Mouse (Mus musculus) adrenal gland, adult 18-20 months (tissue): Measurements from ENCODE around the gene Acot7. TPM values are rescaled to one million over a fixed set of nuclear protein-coding genes. Genes with fewer than 3 reads are reported as not detected.

Experiments
- DNase-seq, 2 experiments: peaks; one replicate each; pipeline ENCODE4 v3.0.0; 2021 to 2022; ENCODE audit warnings: low spot score in 2 of 2
- long read RNA-seq, 2 experiments: library from polyadenylated mRNA; stranded (forward); transcript quantifications; one replicate each; pipeline ENCODE4 v2.0.0; 2021
- total RNA-seq, 2 experiments: library from RNA; stranded (reverse); gene quantifications; 1 replicate in 1 of 2; 2 replicates in 1 of 2; pipeline ENCODE4 v1.2.3; 2021

The Acot7 gene
- total RNA-seq = 10 to 100 TPM; 45.7 to 54.0 TPM
- long read RNA-seq, experiment 1, transcript Acot7-202 (9 exons, 1,457 nt) = major isoform, 41 of 49 reads
- long read RNA-seq, experiment 1, partial matches to known transcripts = 0 of 49 reads
- long read RNA-seq, experiment 1, other reads (novel, unspliced or antisense) = 4 of 49 reads
- long read RNA-seq, experiment 2, transcript Acot7-202 (9 exons, 1,457 nt) = major isoform, 73 of 87 reads
- long read RNA-seq, experiment 2, partial matches to known transcripts = 8 of 87 reads
- long read RNA-seq, experiment 2, other reads (novel, unspliced or antisense) = 2 of 87 reads

DNA sequence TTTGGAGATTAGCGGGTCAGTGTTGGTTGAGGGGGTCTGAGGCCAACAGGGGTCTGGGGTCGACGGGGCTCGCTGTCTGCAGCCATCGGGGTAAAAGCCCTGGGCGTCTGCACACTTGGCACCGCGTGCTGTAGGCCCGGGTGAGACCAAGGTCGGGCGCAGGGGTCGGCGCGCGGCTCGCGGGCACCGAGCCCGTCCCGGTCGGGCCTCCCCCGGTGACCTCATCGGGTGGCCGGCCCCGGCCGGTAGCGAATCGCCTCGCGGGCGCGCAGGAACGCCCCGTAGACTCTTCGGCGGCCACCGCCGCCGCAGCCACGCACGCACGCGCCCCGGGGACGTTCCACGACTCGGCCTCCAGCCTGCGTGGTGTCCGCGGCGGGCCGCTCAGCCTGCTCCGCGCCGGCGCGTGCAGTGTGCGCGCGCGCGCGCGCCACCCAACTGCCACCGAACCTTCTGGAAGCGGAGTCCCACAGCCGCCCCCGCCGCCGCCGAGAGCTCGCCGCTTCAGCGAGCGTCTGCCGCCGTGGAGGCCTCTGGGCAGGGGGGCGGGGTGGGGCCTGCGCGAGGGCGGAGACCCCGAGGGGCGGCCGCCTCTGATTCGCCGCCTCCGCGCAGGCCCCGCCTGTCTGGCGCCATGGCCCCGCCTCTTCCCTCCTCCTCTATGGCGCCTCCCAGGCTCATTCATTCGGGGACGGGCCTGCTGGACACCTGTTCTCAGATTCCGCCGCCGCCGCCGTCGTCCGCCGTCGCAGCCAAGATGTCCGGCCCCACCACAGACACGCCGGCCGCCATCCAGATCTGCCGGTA lies at the start of gene Acot7:
Acot7 (plus strand) TSS at position 598 of the 807 bp plus-strand sequence.
- DNase-seq = peak; percentile 88 to 90

DNA sequence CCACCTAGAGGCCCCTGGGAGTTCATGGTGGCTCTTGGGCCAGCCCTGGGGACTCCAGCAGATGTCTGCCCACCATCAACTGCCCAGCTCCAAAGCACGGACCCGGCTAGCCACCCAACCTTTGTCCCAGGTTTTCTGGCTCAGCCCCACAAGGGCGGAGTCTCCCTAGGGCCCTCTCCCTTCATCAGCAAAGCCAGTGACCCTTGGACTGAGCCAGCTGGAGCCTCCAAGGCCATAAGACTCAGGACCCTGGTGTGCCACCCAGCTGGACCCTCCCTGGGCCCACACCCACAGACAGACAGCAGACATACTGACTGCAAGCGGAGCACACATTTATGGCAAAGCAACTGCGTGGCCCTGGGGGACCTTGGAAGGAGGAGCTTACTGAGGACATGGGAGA lies 49.1 kb upstream of the Acot7 start:
- DNase-seq = no peak

DNA sequence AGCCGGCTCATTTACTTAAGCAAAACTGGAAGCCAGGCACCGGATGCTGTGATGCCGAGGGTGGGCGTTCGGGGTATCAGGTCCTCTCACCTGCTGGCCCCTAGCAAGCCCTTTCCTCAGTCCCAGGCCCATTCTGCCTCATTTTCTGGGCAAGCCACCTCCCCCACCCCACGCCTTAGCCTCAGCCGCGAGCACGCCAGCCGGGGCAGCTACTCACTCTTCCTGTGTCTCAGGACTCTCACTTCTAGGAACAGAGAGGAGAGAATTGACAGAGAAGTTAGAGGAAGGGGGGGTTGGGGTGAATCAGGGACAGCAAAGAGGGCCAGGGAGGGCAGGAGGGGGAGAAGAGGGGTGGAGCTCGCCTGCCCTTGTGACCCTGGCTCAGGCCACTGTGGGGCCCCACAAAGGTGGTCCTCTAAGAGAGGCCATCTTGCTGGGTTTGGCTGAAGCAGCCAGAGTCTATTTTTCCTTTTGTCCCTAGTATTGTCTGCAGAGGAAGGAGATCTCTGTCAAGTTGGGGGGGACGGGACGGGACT lies 48.5 kb upstream of the Acot7 start:
- DNase-seq = no peak

DNA sequence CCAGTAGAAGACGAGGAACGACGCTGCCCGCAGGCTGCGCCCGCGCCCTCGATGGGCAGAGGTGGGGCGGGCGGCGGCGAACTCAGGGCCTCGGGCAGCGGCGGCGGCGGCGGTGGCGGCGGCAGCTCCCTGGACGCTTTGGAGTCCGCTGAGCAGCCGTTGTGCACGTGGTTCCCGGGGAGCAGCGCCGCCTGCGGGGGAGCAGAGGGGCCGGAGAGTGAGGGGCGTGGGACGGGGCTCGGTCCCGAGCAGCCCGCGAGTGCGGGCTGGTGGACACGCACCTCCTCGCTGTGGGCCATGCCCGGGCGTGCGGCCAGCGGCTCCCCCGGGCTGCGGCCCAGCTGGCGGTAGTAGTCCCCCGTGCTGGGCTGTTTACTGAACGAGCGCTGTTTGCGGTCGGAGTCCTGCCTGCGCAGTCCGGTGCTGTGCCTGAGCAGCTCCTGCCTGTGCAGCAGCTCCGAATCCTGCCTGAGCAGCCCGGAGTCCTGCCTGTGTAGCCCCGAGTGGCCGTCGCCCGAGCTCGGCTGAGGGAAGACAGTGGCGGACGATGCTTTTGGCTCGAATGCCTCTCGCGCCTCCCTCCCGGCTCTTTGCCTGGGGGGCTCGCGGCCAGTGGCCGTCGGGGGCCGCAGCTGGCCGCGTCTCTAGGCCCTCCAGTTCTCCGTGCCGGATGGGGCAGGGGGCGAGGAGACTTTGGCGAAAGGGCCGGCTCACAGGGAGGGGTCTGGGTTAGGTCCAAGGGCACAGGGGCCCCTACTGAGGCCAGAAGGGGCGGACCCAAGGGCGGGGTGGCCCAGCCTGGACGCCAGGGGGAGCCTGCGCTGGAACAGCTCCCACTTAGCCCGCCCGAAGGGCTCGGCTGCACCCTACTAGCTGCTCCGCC lies 46.9 kb upstream of the Acot7 start:
- DNase-seq = peak; percentile 49

DNA sequence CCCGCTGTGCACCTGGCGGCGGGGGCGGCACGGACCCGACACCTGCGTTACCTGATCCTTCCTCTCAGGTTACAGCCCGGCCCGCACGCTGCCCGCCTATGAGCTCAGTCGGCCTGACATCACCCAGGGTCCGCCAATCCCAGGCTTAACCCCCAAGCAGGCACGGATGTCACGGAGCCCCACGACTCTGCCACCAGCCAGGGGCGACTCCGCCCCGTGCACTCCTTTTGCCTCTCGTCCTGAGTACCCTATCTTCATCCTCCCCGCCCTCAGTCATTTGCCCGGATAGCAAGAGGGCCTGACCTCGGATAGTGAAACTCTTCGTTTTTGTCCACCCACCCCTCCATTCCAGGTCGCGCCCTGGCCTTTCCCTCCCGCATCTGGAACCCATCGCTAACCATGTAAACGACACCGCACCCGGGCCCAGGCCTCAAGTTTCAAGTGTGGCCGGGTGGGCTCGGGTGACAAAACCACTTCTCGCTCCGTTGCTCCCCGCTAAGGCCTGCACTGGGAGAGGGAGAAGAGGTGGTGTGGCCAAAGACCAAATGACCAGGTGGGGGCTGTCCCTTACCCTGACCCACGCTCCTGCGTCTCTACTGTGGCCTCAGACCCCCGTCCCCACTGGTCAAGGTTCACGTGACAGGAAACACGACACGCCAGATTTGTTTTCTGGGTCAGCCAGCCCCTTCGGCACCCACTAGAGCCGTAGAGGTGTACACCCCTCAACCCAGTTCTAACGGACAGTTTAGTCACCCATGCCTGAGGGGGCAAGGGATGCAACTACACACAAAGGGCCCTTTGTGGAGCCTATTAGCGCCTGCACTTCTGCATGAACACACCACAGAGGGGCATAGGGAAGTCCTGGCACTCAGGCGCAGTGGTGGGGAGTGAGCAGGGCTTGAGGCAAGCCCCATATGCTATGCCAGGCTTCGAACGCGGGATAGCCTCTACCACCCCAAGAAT lies 45.8 kb upstream of the Acot7 start:
- DNase-seq = no peak

DNA sequence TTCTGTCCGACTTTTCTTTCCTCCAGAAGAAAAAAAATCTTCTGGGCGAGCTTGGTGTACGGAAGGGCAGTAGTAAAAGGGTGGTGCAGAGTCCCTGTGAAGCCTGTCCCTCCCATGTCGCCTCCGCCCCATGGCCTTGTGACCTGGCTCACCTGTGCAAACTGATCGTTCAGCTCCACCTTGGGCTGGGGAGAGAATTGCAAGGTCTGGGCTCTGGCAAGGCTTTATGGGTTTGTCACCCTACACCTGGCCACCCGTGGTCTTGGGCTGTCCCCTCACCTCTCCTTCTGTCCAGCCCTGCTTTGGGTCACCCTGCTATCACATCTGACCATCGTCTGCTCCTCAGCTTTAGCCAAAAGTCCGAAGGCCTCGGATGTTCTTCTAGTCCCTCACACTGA lies 45.2 kb upstream of the Acot7 start:
- DNase-seq = no peak

DNA sequence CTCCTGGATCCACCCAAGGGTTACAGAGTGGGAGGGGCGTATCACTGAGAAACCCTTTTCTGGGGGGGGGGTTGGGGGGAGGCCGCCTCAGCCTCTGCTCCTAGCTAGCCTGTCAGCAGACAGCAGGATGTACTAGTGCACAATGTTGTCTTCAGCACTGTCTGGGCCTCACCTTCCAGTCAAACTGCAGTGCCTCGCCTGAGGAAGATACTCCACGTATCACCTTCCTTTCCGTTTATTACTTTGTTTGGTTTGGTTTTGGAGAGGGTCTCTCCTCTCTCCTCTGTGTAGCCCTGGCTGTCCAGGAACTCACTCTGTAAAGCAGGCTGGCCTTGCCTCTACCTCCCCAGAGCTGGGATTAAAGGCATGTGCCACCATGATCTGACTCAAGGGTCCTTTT lies 44.7 kb upstream of the Acot7 start:
- no peak for DNase-seq

DNA sequence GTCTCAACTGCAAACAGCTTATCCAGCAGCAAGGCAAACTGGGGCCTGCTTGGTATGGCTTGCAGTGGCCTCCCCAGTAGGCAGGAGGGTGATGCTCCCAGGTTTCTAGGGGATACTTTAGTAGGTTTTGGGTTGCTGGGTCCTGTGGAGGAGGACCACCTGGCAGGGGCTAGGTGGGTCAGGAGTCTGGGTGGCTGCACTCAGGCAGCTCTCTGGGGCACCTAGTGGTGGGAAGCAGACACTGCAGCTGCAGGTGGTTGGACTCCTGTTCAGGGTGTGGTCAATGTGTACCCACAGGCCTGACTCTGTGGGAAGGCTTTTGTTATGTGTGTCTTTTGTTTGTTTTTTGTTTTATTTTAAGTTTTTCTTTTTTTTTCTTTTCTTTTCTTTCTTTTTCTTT lies 43.4 kb upstream of the Acot7 start:
- DNase-seq = peak in 1 of 2 experiments; percentile 36

DNA sequence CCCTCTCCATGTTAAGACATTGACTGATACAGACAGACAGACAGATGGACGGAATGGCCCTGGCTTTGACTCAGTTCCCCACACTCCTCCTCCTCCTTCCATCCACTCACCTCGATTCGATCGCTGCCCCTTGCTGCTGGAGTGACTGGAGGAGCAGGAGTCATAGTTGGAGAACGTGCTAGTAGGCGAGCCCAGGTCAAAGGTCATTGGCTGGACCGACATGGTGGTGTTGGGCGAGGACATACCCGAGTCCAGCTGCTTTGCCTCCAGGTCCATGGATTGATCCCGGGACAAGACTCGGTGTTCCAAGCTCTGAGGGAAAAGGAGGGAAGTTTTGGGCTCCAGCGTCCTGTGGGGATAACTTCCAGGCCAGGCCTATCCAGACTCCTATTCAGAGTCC lies 42.6 kb upstream of the Acot7 start:
- no peak for DNase-seq

DNA sequence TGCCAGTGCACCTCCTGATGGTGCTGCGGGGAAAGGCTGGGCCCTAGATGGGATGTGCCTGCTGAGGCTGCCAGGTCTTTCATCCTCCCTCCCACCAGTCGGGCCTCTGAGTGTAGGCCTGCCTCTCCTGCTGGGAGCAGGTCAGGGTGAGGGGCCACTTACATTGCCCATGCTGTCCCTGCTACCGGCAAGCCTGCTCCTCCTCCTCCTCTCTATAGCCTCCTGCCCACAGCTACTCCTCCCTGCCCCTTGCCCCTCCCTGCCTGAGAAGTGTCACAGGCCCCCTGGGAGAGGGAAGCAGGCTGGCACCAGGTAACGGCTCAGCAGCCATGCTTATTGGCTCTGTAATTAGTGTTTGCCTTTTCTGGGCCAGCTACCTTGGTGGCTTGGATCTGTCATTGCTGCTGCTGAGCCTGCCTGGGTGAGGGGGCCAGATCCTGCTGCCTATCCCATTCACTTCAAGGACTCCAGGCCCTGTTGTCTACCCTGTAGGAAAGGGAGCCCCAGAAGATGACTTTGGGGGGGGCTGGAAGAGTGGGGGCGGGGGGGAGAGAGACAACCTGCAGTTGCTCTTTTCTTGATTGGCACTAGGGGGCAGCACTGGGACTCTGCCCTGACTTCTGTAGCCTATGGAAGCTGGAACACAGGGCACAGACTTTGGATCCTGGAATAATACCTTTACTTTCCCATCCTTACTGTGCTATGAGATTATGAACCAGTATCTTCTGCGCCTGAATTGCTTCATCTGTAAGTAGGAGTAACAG lies 41.6 kb upstream of the Acot7 start:
- DNase-seq = no peak

DNA sequence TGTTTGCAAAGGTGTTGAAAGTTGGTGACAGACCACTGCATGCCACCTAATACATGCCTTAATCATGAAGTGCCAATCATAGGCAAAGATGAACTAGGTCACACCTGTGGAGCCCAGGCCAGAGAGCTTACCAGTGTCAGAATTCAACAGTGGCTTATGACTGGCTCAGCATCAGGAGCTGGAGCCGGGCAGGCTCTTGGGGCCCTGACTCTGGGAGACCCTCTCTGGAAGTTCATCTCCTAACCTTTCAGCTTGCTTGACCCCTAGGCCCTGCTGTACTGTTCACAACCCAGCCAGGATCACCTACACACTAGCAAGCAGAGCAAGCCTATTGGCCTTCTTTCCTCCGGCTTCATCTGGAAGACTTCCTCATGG lies 41.1 kb upstream of the Acot7 start:
- DNase-seq = no peak

DNA sequence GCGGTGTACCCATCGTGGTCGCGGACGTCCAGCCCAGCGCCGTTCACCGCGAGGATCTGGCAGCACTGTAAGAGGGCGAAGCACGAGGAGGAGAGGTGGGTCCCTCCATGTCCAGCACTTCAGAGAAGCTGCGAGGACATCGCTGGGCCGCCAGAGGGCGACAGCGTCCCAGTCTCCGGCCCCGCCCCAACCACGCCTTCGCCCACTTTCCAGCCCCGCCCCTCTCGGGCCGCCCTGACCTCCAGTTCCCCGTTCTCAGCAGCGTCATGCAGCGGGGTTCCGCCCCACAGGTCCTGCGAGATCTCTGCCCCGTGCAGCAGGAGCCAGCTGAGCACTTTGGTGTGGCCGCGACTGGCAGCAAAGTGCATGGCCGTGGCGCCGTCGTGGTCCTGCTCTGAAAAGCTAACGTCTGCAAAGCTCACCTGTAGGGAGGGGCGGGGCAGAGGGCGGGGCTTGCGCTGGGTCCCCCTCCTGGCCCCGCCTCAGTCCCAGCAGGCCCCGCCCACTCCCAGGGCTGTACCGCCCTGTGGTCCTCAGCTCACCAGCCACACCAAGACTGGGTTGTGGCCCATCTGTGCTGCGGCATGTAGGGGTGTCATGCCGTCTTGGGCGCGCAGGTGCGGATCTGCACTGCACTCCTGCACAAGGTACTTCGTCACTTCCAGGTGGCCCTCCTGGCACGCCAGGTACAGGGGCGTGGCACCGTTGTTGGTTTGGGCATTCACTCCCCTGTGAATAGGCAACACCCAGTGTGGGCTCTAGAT lies 39.3 kb upstream of the Acot7 start:
- peak; percentile 88 to 91 for DNase-seq

DNA sequence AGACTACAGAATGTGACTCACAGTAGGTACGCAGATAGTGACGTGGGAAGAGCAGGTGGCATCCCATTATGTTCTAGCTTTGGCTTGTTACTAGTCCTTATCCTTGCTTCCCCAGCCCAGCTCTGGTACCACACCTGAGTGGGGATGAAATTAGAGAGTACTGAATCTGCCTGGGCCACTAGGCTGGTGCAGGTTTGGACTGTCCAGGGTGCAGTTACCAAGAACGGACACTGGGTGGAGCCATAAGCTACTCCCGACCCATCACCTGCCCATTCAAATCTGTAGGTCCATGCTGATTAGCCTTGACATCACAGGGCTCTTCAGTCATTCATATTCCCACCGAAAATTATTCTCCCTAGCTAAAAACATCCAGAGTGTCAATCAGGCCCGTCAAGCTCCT lies 37.5 kb upstream of the Acot7 start:
- peak in 1 of 2 experiments; percentile 42 for DNase-seq

DNA sequence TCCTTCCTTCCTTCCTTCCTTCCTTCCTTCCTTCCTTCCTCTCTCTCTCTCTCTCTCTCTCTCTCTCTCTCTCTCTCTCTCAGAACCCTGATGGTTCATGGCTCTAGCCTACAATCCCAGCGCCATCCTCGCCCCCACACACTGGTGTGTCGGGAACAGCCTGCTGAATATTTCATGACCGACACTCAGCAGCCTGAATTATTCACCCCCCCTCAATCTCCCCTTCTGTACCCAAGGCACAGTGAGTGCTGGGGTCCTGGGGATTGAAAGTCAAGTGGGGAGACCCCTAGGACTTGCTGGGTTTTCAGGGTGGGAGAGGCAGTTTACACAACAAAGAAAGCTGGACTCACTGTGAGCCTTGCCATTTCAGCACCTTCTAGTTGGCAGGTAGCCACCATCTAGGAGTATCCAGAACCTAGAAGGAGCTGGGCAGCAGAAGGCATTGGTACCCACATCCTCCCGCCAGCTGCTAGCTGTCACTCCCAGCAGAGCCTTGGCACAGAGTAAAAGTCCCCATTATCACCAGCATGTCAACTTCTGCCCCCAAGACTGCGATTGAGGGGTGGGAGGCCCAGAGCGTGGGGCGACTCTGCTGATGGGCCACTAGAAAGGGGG lies 36.3 kb upstream of the Acot7 start:
- DNase-seq = no peak

DNA sequence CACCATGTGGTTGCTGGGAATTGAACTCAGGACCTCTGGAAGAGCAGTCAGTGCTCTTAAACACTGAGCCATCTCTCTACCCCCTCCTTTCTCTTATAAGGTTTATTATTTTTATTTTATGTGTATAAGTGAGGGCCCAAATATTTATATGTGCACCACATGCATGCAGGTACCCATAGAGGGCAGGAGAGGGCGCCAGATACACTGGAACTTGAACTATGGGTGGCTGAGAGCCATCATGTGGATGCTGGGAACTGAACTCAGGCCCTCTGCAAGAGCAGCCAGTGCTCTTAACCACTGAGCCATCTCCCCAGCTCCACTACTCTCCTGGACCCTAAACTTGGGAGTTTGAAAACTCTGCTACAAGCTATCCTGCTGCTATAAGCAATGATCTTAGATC lies 34.3 kb upstream of the Acot7 start:
- DNase-seq = no peak

DNA sequence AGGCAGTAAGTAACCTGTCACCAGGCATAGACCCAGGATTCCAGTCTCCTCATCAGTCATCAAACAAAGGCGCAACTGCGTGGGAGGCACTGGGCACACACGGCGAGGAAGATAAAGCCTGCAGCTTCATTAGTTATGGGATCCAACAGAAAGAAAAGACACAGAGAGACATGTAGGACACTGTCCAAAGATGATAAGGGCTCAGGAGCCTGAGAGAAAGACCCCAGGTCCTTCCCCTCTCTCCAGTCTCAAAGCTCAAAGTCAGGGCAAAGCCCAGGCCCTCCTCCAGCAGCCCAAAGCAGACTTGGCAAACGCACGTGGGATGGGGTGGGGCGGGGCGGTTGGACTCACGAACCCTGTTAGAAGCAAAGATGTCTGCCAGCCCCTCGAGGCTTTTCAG lies 32.5 kb upstream of the Acot7 start:
- no peak for DNase-seq

DNA sequence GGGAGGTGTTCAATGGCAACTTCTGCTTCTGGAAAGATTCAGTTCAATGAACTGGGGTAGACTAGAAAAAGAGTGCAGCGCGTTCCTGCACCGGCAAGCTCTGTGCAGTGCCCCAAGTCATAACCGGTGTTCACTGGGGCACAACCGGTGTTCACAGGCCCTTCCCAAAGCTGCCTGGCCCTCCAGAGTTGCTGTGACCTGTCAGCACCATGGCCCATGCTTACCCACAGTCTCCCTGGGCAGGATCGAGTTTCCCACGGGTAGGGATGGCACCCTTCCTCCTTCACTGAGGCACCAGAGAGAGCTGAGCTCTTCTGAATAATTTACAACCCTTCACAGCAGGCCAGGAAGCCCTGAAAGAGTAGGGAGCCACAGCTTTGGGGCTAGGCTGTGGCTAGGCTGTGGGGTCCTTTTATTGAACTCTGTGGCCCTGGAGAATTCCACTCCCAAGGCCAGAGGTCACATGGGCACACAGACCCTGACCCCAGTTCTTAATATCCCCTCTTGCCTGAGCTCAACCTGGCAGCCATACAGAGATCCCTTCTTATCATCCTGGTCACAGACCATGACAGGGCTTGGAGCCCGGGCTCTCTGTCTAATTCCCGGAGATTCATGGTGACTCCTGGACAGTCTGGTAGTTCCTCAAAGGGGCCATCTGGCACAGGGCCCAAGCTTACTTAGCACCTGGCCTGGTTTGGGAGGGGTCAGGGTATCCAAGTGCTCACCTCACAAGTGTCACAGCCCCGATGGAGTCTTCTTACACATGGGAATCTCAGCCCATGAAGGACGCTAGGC lies 31.7 kb upstream of the Acot7 start:
- DNase-seq = no peak
